Mouse (Mus musculus): ENCODE results near the gene Atp1a1. TPM values are rescaled to one million over a fixed set of nuclear protein-coding genes. Genes with fewer than 3 reads are reported as not detected.
A peak's percentile ranks its signal among the peaks of the same experiment; 100 is the strongest.

The Atp1a1 gene
- polyA plus RNA-seq, 1 experiment from 2014 or later, result 89.9 TPM

DNA sequence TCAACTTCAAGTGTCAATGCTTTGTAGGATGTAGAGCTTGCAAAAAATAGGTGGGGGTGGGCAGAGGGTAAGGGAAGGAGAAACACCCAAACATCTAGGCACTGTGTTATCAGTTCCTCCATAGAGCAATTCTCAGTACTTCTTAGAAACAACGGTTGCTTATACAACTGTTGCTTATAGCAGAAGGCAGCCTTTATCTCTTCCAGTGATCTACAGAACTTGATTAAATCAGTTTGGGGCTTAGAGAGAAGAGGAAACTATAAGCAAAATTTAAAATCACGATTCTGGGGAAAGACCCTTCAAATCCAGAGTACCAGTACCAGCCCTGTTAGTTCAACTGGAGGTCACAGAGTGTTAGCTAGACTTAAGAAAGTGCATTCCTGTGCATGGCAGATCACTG lies 1.2 kb upstream of the Atp1a1 start:
- ATAC-seq (ENCODE audit: low FRiP score) (no peak), DNase-seq (ENCODE audit: low spot score) (no peak)
- no peak overlapping the region for H3K9ac ChIP-seq (ENCODE audit: low read depth, low read length)
- no peaks in the 10 kb centered on the region for H3K9me3 ChIP-seq (ENCODE audit: control insufficient read depth, low read length)
- 67% methylated on average over 2 of the region's 2 CpGs for WGBS
- H3K4me1 ChIP-seq (replicated peaks; ENCODE audit: control insufficient read depth, insufficient read depth, low read length), result no peaks in the 10 kb centered on the region
- H3K36me3 ChIP-seq (ENCODE audit: control insufficient read depth, insufficient read depth, low read length), result no peaks in the 10 kb centered on the region
- no peak overlapping the region for H3K4me3 ChIP-seq (ENCODE audit: low read depth, low read length)
- no peak overlapping the region for H3K27ac ChIP-seq (ENCODE audit: low read depth, low read length)
- H3K27me3 ChIP-seq (ENCODE audit: control insufficient read depth, insufficient read depth, low read length), result no peaks in the 10 kb centered on the region
- H3K4me2 ChIP-seq (replicated peaks; ENCODE audit: low read depth, low read length), result no peak overlapping the region

DNA sequence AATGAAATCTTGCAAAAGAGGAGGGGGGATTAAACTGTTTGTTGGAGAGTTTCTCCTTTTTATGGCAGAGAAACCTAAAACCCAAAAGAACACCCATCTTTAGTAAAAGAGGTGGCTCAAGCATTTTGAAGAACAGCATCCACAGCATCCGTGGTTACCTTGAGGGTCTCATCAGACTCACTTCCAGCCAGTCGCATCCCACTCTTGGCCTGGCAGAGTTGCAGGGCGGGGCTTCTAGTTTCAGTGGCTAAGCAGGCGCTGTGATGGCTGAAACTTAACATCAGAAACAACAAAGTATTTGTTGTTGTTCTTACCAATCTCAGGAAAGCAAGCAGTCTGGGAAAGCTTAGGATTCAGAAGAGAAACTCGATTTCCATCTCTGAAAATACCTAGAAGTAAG lies 807 bp upstream of the Atp1a1 start:
- Histone ChIP-seq H3K4me3 (ENCODE audit: low read depth, low read length) (peak overlapping the region; percentile 85), H3K36me3 (ENCODE audit: control insufficient read depth, insufficient read depth, low read length) (no peaks in the 10 kb centered on the region), H3K4me1 (replicated peaks; ENCODE audit: control insufficient read depth, insufficient read depth, low read length) (no peaks in the 10 kb centered on the region), H3K27ac (ENCODE audit: low read depth, low read length) (no peak overlapping the region), H3K9me3 (ENCODE audit: control insufficient read depth, low read length) (no peaks in the 10 kb centered on the region), H3K27me3 (ENCODE audit: control insufficient read depth, insufficient read depth, low read length) (no peaks in the 10 kb centered on the region), H3K9ac (ENCODE audit: low read depth, low read length) (no peak overlapping the region), H3K4me2 (replicated peaks; ENCODE audit: low read depth, low read length) (peak overlapping the region; percentile 75)
- DNase-seq (ENCODE audit: low spot score) (no peak), ATAC-seq (ENCODE audit: low FRiP score) (no peak)
- WGBS, result 21% methylated on average over 5 of the region's 5 CpGs

DNA sequence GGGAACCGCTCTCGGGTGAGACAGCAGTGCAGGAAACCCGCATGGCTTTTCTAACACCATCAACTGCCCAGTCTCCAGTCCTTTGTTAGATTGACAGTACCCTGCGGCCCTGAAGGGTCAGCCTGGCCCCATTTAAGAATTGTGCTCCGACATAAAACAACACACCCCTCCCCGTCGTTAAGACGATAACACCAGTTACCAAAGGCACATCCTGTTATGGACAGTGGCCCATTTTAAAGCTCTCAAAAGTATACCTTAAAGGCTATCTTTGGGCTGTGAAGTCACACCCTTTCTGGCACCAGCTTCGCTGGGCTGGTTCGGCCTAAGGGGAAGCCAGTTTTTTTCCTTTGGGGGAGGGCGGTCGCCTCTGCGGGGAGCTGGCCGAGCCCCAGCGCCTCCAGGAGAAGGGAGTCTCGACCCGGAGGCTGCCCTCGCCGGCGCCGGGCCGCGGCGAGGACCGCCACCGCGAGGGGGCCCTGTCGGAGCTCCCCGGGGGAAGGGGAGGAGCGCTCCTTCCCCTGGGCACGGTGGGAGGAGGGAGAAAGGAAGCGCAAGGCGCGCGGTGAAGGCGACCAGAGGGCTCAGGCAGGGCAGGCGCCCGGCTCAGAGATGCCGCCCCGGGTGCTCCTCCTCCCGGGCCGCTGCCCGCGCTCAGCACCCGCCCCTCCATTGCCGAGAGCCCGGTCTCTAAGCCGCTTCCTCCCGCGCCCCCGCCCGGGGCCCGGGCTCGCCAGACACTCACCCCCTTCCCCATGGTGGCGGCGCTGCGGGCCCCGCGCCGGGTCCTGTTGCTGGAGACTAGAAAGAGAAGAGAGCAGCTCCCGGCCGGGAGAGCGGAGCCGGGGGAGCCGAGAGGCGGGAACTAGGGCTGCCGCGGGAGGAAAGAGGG lies 579 bp downstream of the Atp1a1 start:
- Histone ChIP-seq H3K4me3 (ENCODE audit: low read depth, low read length) (peak overlapping the region; percentile 85), H3K4me2 (replicated peaks; ENCODE audit: low read depth, low read length) (peak overlapping the region; percentile 75), H3K4me1 (replicated peaks; ENCODE audit: control insufficient read depth, insufficient read depth, low read length) (no peaks in the 10 kb centered on the region; the same call in 1 of the 2 replicates), H3K27ac (ENCODE audit: low read depth, low read length) (peak overlapping the region; percentile 97), H3K9ac (ENCODE audit: low read depth, low read length) (peak overlapping the region; percentile 90), H3K36me3 (ENCODE audit: control insufficient read depth, insufficient read depth, low read length) (no peaks in the 10 kb centered on the region), H3K9me3 (ENCODE audit: control insufficient read depth, low read length) (no peaks in the 10 kb centered on the region), H3K27me3 (ENCODE audit: control insufficient read depth, insufficient read depth, low read length) (no peaks in the 10 kb centered on the region)
- peak; percentile 84 for DNase-seq (ENCODE audit: low spot score)
- ATAC-seq (ENCODE audit: low FRiP score), result peak; percentile 87
- 1% methylated on average over 47 of the region's 68 CpGs for WGBS

DNA sequence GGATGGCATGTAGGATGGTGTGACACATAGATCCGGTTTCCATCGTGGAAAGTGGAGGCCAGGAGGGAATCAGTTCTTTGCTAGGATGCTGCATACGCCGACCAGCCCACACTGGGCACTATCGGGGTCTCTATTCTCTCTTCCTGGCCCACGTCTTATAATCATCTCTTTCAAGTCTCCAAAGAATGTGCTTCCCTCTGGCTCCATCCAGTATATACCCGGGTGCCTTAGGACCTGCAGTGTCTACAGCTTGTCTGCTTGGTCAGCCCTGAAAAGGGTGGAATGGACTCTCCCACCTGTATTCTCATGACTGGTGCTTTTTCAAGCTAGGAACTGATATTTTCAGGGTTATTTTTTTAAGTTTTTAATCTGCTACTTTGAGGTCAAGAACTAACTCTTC lies 1.3 kb downstream of the Atp1a1 start:
- H3K9me3 ChIP-seq (ENCODE audit: control insufficient read depth, low read length), result no peaks in the 10 kb centered on the region
- no peaks in the 10 kb centered on the region; the same call in 1 of the 2 replicates for H3K4me1 ChIP-seq (replicated peaks; ENCODE audit: control insufficient read depth, insufficient read depth, low read length)
- WGBS, result 39% methylated on average over 7 of the region's 7 CpGs
- H3K9ac ChIP-seq (ENCODE audit: low read depth, low read length), result peak overlapping the region; percentile 90
- no peaks in the 10 kb centered on the region for H3K36me3 ChIP-seq (ENCODE audit: control insufficient read depth, insufficient read depth, low read length)
- no peak overlapping the region for H3K27ac ChIP-seq (ENCODE audit: low read depth, low read length)
- no peaks in the 10 kb centered on the region for H3K27me3 ChIP-seq (ENCODE audit: control insufficient read depth, insufficient read depth, low read length)
- H3K4me2 ChIP-seq (replicated peaks; ENCODE audit: low read depth, low read length), result peak overlapping the region; percentile 75
- H3K4me3 ChIP-seq (ENCODE audit: low read depth, low read length), result peak overlapping the region; percentile 85
- ATAC-seq (ENCODE audit: low FRiP score) (no peak), DNase-seq (ENCODE audit: low spot score) (no peak)

DNA sequence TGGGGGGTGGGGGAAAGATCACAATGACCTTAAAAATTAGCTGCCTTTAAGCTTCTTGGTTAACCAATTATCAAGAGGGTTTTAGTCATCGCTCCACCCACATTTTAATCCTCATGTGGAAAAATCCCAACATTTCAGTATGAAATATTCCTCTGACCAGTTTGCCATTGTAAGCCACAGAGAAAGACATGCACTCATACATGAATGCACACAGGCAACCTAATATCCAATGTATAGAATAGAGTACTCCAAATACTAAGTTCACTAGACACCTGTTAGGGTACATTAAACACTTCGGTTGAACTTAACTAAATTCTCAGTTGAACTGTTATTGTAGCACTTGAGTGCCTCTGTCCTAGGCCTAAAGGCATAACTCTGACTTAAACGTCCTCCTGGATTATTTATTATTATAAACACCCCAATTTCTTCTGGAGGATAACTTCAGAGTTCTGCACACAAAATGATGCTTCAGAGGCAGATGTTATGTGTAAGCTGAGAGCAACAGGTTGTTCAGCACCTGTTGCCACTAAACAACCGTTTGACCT lies 1.9 kb downstream of the Atp1a1 start:
- no peaks in the 10 kb centered on the region; the same call in 1 of the 2 replicates for H3K4me1 ChIP-seq (replicated peaks; ENCODE audit: control insufficient read depth, insufficient read depth, low read length)
- ATAC-seq (ENCODE audit: low FRiP score), result no peak
- no peak for DNase-seq (ENCODE audit: low spot score)
- no peaks in the 10 kb centered on the region for H3K27me3 ChIP-seq (ENCODE audit: control insufficient read depth, insufficient read depth, low read length)
- H3K27ac ChIP-seq (ENCODE audit: low read depth, low read length), result no peak overlapping the region
- no peaks in the 10 kb centered on the region for H3K36me3 ChIP-seq (ENCODE audit: control insufficient read depth, insufficient read depth, low read length)
- no peaks in the 10 kb centered on the region for H3K9me3 ChIP-seq (ENCODE audit: control insufficient read depth, low read length)
- H3K4me3 ChIP-seq (ENCODE audit: low read depth, low read length), result peak overlapping the region; percentile 85; the same call in 1 of the 2 replicates
- no peak overlapping the region for H3K9ac ChIP-seq (ENCODE audit: low read depth, low read length)
- H3K4me2 ChIP-seq (replicated peaks; ENCODE audit: low read depth, low read length), result peak overlapping the region; percentile 75
- 82% methylated on average over 4 of the region's 4 CpGs for WGBS

DNA sequence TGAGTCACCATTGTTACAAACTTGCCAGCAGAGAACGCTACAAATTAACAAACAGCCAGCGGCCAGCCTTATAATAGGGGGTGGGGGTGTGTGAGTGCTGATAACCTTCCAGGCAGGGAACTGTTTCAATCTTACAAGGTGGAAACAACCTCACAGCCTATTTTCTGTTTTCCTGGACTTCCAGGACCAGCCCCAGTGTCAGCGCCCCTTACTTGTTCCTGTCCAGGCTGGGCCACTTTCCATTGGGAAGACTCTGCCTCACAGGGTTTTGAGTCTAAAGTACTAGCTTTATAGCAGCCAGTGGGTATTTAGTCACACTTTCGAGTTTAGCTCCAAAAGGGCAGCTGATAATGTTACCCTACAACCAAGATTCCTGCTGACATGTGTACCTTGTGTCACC lies 2.8 kb downstream of the Atp1a1 start:
- no peak for DNase-seq (ENCODE audit: low spot score)
- H3K4me1 ChIP-seq (replicated peaks; ENCODE audit: control insufficient read depth, insufficient read depth, low read length), result no peaks in the 10 kb centered on the region; the same call in 1 of the 2 replicates
- no peak overlapping the region for H3K4me2 ChIP-seq (replicated peaks; ENCODE audit: low read depth, low read length)
- H3K27ac ChIP-seq (ENCODE audit: low read depth, low read length), result no peak overlapping the region
- no peaks in the 10 kb centered on the region for H3K36me3 ChIP-seq (ENCODE audit: control insufficient read depth, insufficient read depth, low read length)
- ATAC-seq (ENCODE audit: low FRiP score), result no peak
- no peak overlapping the region for H3K4me3 ChIP-seq (ENCODE audit: low read depth, low read length)
- no peak overlapping the region for H3K9ac ChIP-seq (ENCODE audit: low read depth, low read length)
- no peaks in the 10 kb centered on the region for H3K27me3 ChIP-seq (ENCODE audit: control insufficient read depth, insufficient read depth, low read length)
- H3K9me3 ChIP-seq (ENCODE audit: control insufficient read depth, low read length), result no peaks in the 10 kb centered on the region
- 49% methylated on average over 4 of the region's 4 CpGs for WGBS

DNA sequence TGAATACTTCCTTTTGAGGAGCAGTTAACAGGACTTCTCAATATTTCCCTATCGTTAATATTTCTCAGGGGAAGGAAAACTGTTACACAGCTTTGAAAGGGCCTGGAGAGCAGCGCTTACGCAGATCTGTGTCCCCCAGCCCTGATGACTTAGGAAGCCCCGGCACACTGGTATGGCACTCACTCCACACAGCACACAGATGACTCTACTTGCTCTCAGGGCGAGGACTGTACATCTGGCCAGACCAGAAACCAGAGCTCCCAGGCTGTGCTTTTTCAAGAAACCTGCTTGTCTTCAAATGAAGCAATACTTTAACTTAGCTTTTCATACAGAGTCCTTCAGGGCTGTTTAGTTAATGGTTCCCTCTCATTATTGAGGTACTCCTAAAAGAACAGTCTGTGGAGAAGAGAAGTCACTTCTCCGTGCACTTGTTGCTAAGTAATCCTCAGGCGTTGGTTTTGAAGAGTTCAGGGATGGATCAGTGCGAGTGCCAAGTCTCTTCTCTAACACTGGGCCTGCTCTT lies 3.4 kb downstream of the Atp1a1 start:
- no peak for DNase-seq (ENCODE audit: low spot score)
- no peaks in the 10 kb centered on the region for H3K36me3 ChIP-seq (ENCODE audit: control insufficient read depth, insufficient read depth, low read length)
- H3K27ac ChIP-seq (ENCODE audit: low read depth, low read length), result no peak overlapping the region
- ATAC-seq (ENCODE audit: low FRiP score), result no peak
- no peaks in the 10 kb centered on the region; the same call in 1 of the 2 replicates for H3K4me1 ChIP-seq (replicated peaks; ENCODE audit: control insufficient read depth, insufficient read depth, low read length)
- no peak overlapping the region for H3K9ac ChIP-seq (ENCODE audit: low read depth, low read length)
- no peaks in the 10 kb centered on the region for H3K27me3 ChIP-seq (ENCODE audit: control insufficient read depth, insufficient read depth, low read length)
- H3K9me3 ChIP-seq (ENCODE audit: control insufficient read depth, low read length), result no peaks in the 10 kb centered on the region
- no peak overlapping the region for H3K4me2 ChIP-seq (replicated peaks; ENCODE audit: low read depth, low read length)
- no peak overlapping the region for H3K4me3 ChIP-seq (ENCODE audit: low read depth, low read length)
- WGBS, result 69% methylated on average over 8 of the region's 8 CpGs

DNA sequence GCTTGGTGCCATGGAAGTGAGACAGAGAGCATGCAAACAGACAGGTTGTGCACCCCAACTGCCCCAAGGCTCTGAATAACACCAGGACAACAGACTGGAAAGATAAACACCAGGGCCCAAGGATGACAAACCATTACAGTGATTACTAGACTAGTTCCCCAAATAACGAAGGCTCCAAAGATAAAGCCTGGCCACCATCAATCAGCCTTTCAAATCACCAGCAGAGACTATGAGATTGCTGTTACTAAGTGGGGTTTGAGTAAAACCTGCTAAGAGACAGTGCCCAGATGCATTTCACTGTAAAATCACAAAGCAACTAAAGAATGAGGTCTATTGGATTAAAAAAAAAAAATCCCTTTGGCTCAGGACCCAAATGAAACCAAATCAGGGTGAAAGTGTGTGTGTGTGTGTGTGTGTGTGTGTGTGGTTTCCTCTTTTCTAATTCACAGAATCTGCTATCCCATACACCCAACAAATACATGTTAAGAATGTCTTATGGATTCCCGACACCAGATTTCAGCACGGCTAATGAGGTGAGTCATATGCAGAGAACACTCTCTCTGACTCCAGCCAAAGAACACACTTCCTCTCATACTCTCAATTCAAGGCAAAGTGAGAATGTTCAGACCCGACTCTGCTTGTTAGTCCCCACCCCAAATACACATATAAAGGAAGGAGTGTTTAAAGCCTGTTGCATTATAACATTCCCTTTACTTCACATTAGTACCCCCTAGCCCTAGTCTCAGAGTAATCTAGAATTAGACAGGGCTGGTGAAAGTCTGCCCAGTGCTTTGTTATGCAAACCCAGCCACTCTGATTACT lies 4.4 kb downstream of the Atp1a1 start:
- no peak for ATAC-seq (ENCODE audit: low FRiP score)

More for the DNA sequence above, 4.4 kb downstream of the Atp1a1 start:
- no peak for DNase-seq (ENCODE audit: low spot score)
- no peaks in the 10 kb centered on the region for H3K36me3 ChIP-seq (ENCODE audit: control insufficient read depth, insufficient read depth, low read length)
- no peaks in the 10 kb centered on the region; the same call in 1 of the 2 replicates for H3K4me1 ChIP-seq (replicated peaks; ENCODE audit: control insufficient read depth, insufficient read depth, low read length)
- H3K9ac ChIP-seq (ENCODE audit: low read depth, low read length), result no peak overlapping the region
- no peak overlapping the region for H3K4me2 ChIP-seq (replicated peaks; ENCODE audit: low read depth, low read length)
- no peak overlapping the region for H3K27ac ChIP-seq (ENCODE audit: low read depth, low read length)
- H3K9me3 ChIP-seq (ENCODE audit: control insufficient read depth, low read length), result no peaks in the 10 kb centered on the region
- 48% methylated on average over 4 of the region's 4 CpGs for WGBS
- no peaks in the 10 kb centered on the region for H3K27me3 ChIP-seq (ENCODE audit: control insufficient read depth, insufficient read depth, low read length)
- H3K4me3 ChIP-seq (ENCODE audit: low read depth, low read length), result no peak overlapping the region
